Mouse (Mus musculus) CH12.LX (cell line): Measurements from ENCODE around the gene Tbrg1. TPM values are rescaled to one million over a fixed set of nuclear protein-coding genes. Genes with fewer than 3 reads are reported as not detected.

Experiments
- DNase-seq: peaks from one replicate; pipeline ENCODE4 v3.0.0-alpha.2; 2013; ENCODE audit errors: extremely low read depth
- H3K27ac ChIP-seq: 2 replicates; pipeline ENCODE4 v1.5.1; 2012; ENCODE audit warnings: low read depth, mild to moderate bottlenecking, control low read depth, moderate library complexity; ENCODE audit not compliant: insufficient read depth
- H3K27me3 ChIP-seq: replicated peaks from 2 replicates; pipeline ENCODE3; 2012; ENCODE audit warnings: inconsistent platforms
- H3K36me3 ChIP-seq, 2 experiments: replicated peaks in 1 of 2; 2 replicates each; pipeline versions ENCODE3 to v1.6.1; 2012; ENCODE audit warnings: inconsistent platforms in 1 of 2, low read length in 1 of 2, mild to moderate bottlenecking in 1 of 2, mixed read lengths in 1 of 2, moderate library complexity in 1 of 2; ENCODE audit not compliant: control insufficient read depth in 1 of 2, insufficient read depth in 1 of 2
- H3K4me1 ChIP-seq, 2 experiments: 2 replicates each; pipeline ENCODE4 v1.6.1; 2012; ENCODE audit warnings: inconsistent platforms in 1 of 2, moderate library complexity in 1 of 2; ENCODE audit not compliant: insufficient read depth in 2 of 2, control insufficient read depth in 1 of 2
- H3K4me2 ChIP-seq: 2 replicates; pipeline ENCODE4 v1.6.1; 2012; ENCODE audit warnings: low read depth, mild to moderate bottlenecking, control low read depth; ENCODE audit not compliant: poor library complexity, insufficient read depth, severe bottlenecking
- H3K4me3 ChIP-seq, 3 experiments: fragments of 150-350 bp in 1 of 3; sonication (generic) in 1 of 3; replicated peaks in 1 of 3; 2 replicates each; pipeline versions ENCODE3 to v1.5.1; 2011 to 2012; ENCODE audit warnings: low read depth in 2 of 3, low read length in 2 of 3, mild to moderate bottlenecking in 2 of 3, moderate library complexity in 2 of 3, control low read depth in 1 of 3, improper control_type of control experiment in 1 of 3, inconsistent platforms in 1 of 3, mixed read lengths in 1 of 3; ENCODE audit not compliant: poor library complexity in 1 of 3
- H3K79me2 ChIP-seq: replicated peaks from 2 replicates; pipeline ENCODE4 v1.6.1; 2012; ENCODE audit warnings: mild to moderate bottlenecking, moderate library complexity; ENCODE audit not compliant: control insufficient read depth, poor library complexity, insufficient read depth, severe bottlenecking; ENCODE audit errors: extremely low read depth
- H3K9ac ChIP-seq: 2 replicates; pipeline ENCODE4 v1.6.1; 2012; ENCODE audit warnings: low read depth, mild to moderate bottlenecking, control low read depth, moderate library complexity; ENCODE audit not compliant: insufficient read depth
- H3K9me3 ChIP-seq: replicated peaks from 2 replicates; pipeline ENCODE3; 2012; ENCODE audit warnings: low read length, inconsistent platforms, mixed read lengths
- BHLHE40 ChIP-seq: IDR thresholded peaks from 2 replicates; pipeline ENCODE4 v1.6.1; 2011; ENCODE audit warnings: mild to moderate bottlenecking, low read depth, low read length, improper control_type of control experiment
- CHD2 ChIP-seq: IDR thresholded peaks from 2 replicates; pipeline ENCODE4 v1.6.1; 2011; ENCODE audit warnings: low read length, improper control_type of control experiment
- CTCF ChIP-seq, 2 experiments: IDR thresholded peaks in 1 of 2; conservative IDR thresholded peaks in 1 of 2; 2 replicates each; pipeline ENCODE4 v1.5.1; 2011 to 2012; ENCODE audit warnings: low read depth in 2 of 2, low read length in 2 of 2, improper control_type of control experiment in 1 of 2, inconsistent platforms in 1 of 2, mild to moderate bottlenecking in 1 of 2, moderate library complexity in 1 of 2
- ETS1 ChIP-seq: conservative IDR thresholded peaks from 2 replicates; pipeline ENCODE4 v1.6.1; 2012; ENCODE audit warnings: low read depth, mild to moderate bottlenecking, inconsistent platforms, low read length, improper control_type of control experiment, moderate library complexity
- JUND ChIP-seq: conservative IDR thresholded peaks from 2 replicates; pipeline ENCODE4 v1.6.1; 2011; ENCODE audit warnings: low read depth, low read length, improper control_type of control experiment
- MAZ ChIP-seq: IDR thresholded peaks from 2 replicates; pipeline ENCODE4 v1.6.1; 2012; ENCODE audit warnings: low read depth, mild to moderate bottlenecking, inconsistent platforms, low read length, improper control_type of control experiment, moderate library complexity
- MYC ChIP-seq: IDR thresholded peaks from 2 replicates; pipeline ENCODE4 v1.6.1; 2011; ENCODE audit warnings: low read depth, mild to moderate bottlenecking, improper control_type of control experiment, low read length
- NRF1 ChIP-seq: IDR thresholded peaks from 2 replicates; pipeline ENCODE4 v1.6.1; 2014; ENCODE audit warnings: low read depth, mild to moderate bottlenecking, inconsistent platforms, low read length, improper control_type of control experiment, moderate library complexity
- POLR2A ChIP-seq: IDR thresholded peaks from 2 replicates; pipeline ENCODE4 v1.6.1; 2011; ENCODE audit warnings: low read depth, mild to moderate bottlenecking, improper control_type of control experiment, low read length
- RCOR1 ChIP-seq: conservative IDR thresholded peaks from 2 replicates; pipeline ENCODE4 v1.6.1; 2012; ENCODE audit warnings: low read depth, mild to moderate bottlenecking, inconsistent platforms, low read length, improper control_type of control experiment
- SIN3A ChIP-seq: IDR thresholded peaks from 2 replicates; pipeline ENCODE4 v1.6.1; 2012; ENCODE audit warnings: low read length, improper control_type of control experiment, inconsistent platforms
- UBTF ChIP-seq: IDR thresholded peaks from 2 replicates; pipeline ENCODE4 v1.6.1; 2012; ENCODE audit warnings: low read depth, mild to moderate bottlenecking, inconsistent platforms, low read length, improper control_type of control experiment, moderate library complexity
- USF1 ChIP-seq: IDR thresholded peaks from 2 replicates; pipeline ENCODE4 v1.6.1; 2014; ENCODE audit warnings: low read depth, mild to moderate bottlenecking, inconsistent platforms, low read length, improper control_type of control experiment
- ZC3H11A ChIP-seq: IDR thresholded peaks from 2 replicates; pipeline ENCODE4 v1.6.1; 2012; ENCODE audit warnings: low read depth, mild to moderate bottlenecking, inconsistent platforms, low read length, improper control_type of control experiment
- ZMIZ1 ChIP-seq: IDR thresholded peaks from 2 replicates; pipeline ENCODE4 v1.6.1; 2012; ENCODE audit warnings: low read depth, mild to moderate bottlenecking, inconsistent platforms, low read length, improper control_type of control experiment
- ZNF384 ChIP-seq: IDR thresholded peaks from 2 replicates; pipeline ENCODE4 v1.6.1; 2012; ENCODE audit warnings: low read depth, low read length, improper control_type of control experiment, inconsistent platforms
- dilution Hi-C: fragments of 300-500 bp; cut with MboI; formaldehyde crosslinking; loops from 2 replicates; pipeline ENCODE4 v1.14.3; 2020; ENCODE audit warnings: low sequenced_read_pairs; ENCODE audit not compliant: extremely low pct_unique_long_range_greater_than_20kb, extremely low pct_ligation_motif_present
- in situ Hi-C: fragments of 300-500 bp; cut with MboI; formaldehyde crosslinking; loops from 3 replicates; pipeline ENCODE4 v1.14.3; 2019; ENCODE audit warnings: low sequenced_read_pairs, low pct_ligation_motif_present, low pct_unique_long_range_greater_than_20kb, mixed read lengths
- polyA plus RNA-seq: library from polyadenylated mRNA; unstranded; fragments of >175 nt; gene quantifications from 2 replicates; pipeline ENCODE4 v1.2.1, GENCODE M21; 2012; ENCODE audit warnings: low read depth; ENCODE audit not compliant: insufficient read length
- total RNA-seq, 2 experiments: library from RNA; depleted of rRNA; stranded (reverse); fragments of 300-350 nt in 1 of 2; fragments of >200 nt in 1 of 2; gene quantifications; 2 replicates each; pipeline ENCODE4 v1.2.3; 2012 to 2014

Tbrg1 gene
- total and polyA plus RNA-seq, 3 experiments: 97.4 to 115 (median 103) TPM

GRCm38 (mm10) chr9:37669115-37669514 is 12.0 kb upstream of the Tbrg1 start, which contains the start of gene Panx3:
Panx3 (minus strand) TSS chr9:37669235.
- Histone ChIP-seq H3K4me3 (no peak within 1 kb of the TSS), H3K9ac (no peak within 1 kb of the TSS), H3K4me2 (no peak within 1 kb of the TSS), H3K27me3 (no peaks in the 10 kb centered on the region), H3K9me3 (peaks cover 3% of the 10 kb centered on the region), H3K79me2 (no peaks in the 10 kb centered on the region), H3K4me1 (peaks cover 4 to 7% of the 10 kb centered on the region in 2 experiments; a peak in 2 of 4 replicates), H3K27ac (no peak within 1 kb of the TSS), H3K36me3 (no peaks in the 10 kb centered on the region)
- TF ChIP-seq UBTF: no peak
- no peak for TF ChIP-seq CTCF (conservative IDR thresholded peaks at IDR 0.05 in 1 of 2, IDR thresholded peaks at IDR 0.05 in 1 of 2; ENCODE audit: low read depth in 2 of 2, low read length in 2 of 2)
- no peak for TF ChIP-seq ZC3H11A
- no peak for TF ChIP-seq SIN3A
- no peak for TF ChIP-seq MAZ
- no peak for TF ChIP-seq CHD2
- no peak for TF ChIP-seq ZNF384
- no peak for TF ChIP-seq BHLHE40
- no peak for TF ChIP-seq NRF1
- TF ChIP-seq ZMIZ1: no peak
- no peak for TF ChIP-seq POLR2A
- in situ Hi-C loops (no loop called here), dilution Hi-C loops (no loop called here)
- no peak for DNase-seq

- Histone ChIP-seq H3K4me1 (peaks cover 4 to 7% of the 10 kb centered on the region in 2 experiments; a peak in 2 of 4 replicates), H3K36me3 (no peaks in the 10 kb centered on the region), H3K27me3 (no peaks in the 10 kb centered on the region), H3K79me2 (no peaks in the 10 kb centered on the region), H3K4me2 (no peak overlapping the region), H3K9ac (no peak overlapping the region), H3K4me3 (no peak overlapping the region), H3K9me3 (no peaks in the 10 kb centered on the region), H3K27ac (no peak overlapping the region)
- no peak for DNase-seq
- dilution Hi-C loops (no loop called here), in situ Hi-C loops (no loop called here)
- TF ChIP-seq ETS1 (no peak), RCOR1 (no peak), NRF1 (no peak), JUND (no peak), ZNF384 (no peak), CHD2 (no peak), ZMIZ1 (no peak), USF1 (no peak)
Observed at GRCm38 (mm10) chr9:37666045-37666444, 8.9 kb upstream of the Tbrg1 start.

- TF ChIP-seq CTCF (conservative IDR thresholded peaks at IDR 0.05 in 1 of 2, IDR thresholded peaks at IDR 0.05 in 1 of 2; ENCODE audit: low read depth in 2 of 2, low read length in 2 of 2) (no peak), ZMIZ1 (no peak), POLR2A (no peak), MYC (no peak)
- H3K27ac ChIP-seq: no peak overlapping the region
- peaks cover 4 to 7% of the 10 kb centered on the region in 2 experiments; a peak in 2 of 4 replicates for H3K4me1 ChIP-seq
- no peaks in the 10 kb centered on the region for H3K9me3 ChIP-seq
- no peak overlapping the region for H3K4me3 ChIP-seq
- DNase-seq: no peak
- no peaks in the 10 kb centered on the region for H3K36me3 ChIP-seq
- dilution Hi-C loops (no loop called here), in situ Hi-C loops (no loop called here)
- H3K9ac ChIP-seq: no peak overlapping the region
- H3K79me2 ChIP-seq: no peaks in the 10 kb centered on the region
- H3K4me2 ChIP-seq: no peak overlapping the region
- H3K27me3 ChIP-seq: no peaks in the 10 kb centered on the region
Observed at GRCm38 (mm10) chr9:37664604-37665003, 7.5 kb upstream of the Tbrg1 start.
